Mouse (Mus musculus) left cerebral cortex, postnatal 10 days (tissue): Measurements from ENCODE around the gene Gm17622. TPM values are rescaled to one million over a fixed set of nuclear protein-coding genes. Genes with fewer than 3 reads are reported as not detected.

Source experiments
- DNase-seq, 2 experiments: peaks; one replicate each; pipeline ENCODE4 v3.0.0; 2021 to 2022; ENCODE audit warnings: low spot score in 2 of 2, mixed read lengths in 1 of 2; ENCODE audit errors: extremely low spot score in 1 of 2
- intact Hi-C: fragments of 180-260 bp; cut with DNase I; formaldehyde crosslinking; loops from one replicate; pipeline ENCODE4 v1.15.1; 2025
- total RNA-seq, 2 experiments: library from RNA; stranded (reverse); gene quantifications; 2 replicates each; pipeline ENCODE4 v1.2.3; 2021

Gm17622 gene
- total RNA-seq, result not detected

- intact Hi-C loops, result no loop called here
- no peak for DNase-seq
Measured at GRCm38 (mm10) chr13:96490433-96490832, at the start of gene Gm17622. Gene Gm17622 (plus strand): TSS chr13:96490733.

- intact Hi-C loops, result no loop called here
- DNase-seq, result no peak
Measured at GRCm38 (mm10) chr13:96450205-96450856, 40.2 kb upstream of the Gm17622 start.

GRCm38 (mm10) chr13:96450869-96451268 lies 39.7 kb upstream of the Gm17622 start:
- intact Hi-C loops, result no loop called here

GRCm38 (mm10) chr13:96451386-96452140 lies 39.0 kb upstream of the Gm17622 start:
- intact Hi-C loops, result no loop called here
- DNase-seq, result no peak

More at GRCm38 (mm10) chr13:96450869-96451268, 39.7 kb upstream of the Gm17622 start:
- DNase-seq, result no peak

GRCm38 (mm10) chr13:96452621-96453020 lies 37.9 kb upstream of the Gm17622 start:
- no peak for DNase-seq
- intact Hi-C loops, result no loop called here

- peak in 1 of 2 experiments; percentile 52 for DNase-seq
- intact Hi-C loops, result no loop called here
Measured at GRCm38 (mm10) chr13:96454288-96454687, 36.2 kb upstream of the Gm17622 start.

GRCm38 (mm10) chr13:96457566-96457965 lies 33.0 kb upstream of the Gm17622 start:
- intact Hi-C loops, result no loop called here
- no peak for DNase-seq

GRCm38 (mm10) chr13:96458018-96458417 lies 32.5 kb upstream of the Gm17622 start:
- DNase-seq, result no peak
- intact Hi-C loops, result no loop called here

- no peak for DNase-seq
- intact Hi-C loops, result no loop called here
Measured at GRCm38 (mm10) chr13:96458606-96459005, 31.9 kb upstream of the Gm17622 start.

GRCm38 (mm10) chr13:96462644-96463043 lies 27.9 kb upstream of the Gm17622 start:
- DNase-seq, result no peak
- intact Hi-C loops, result no loop called here

- DNase-seq, result no peak
- intact Hi-C loops, result no loop called here
Measured at GRCm38 (mm10) chr13:96465315-96465714, 25.2 kb upstream of the Gm17622 start.

- no peak for DNase-seq
- intact Hi-C loops, result no loop called here
Measured at GRCm38 (mm10) chr13:96468678-96469077, 21.9 kb upstream of the Gm17622 start.

GRCm38 (mm10) chr13:96470556-96470955 lies 20.0 kb upstream of the Gm17622 start:
- DNase-seq, result no peak
- intact Hi-C loops, result no loop called here

- no peak for DNase-seq
- intact Hi-C loops, result no loop called here
Measured at GRCm38 (mm10) chr13:96470957-96471356, 19.6 kb upstream of the Gm17622 start, which contains the start of gene Ankdd1b. Gene Ankdd1b (minus strand): TSS chr13:96471198.

GRCm38 (mm10) chr13:96477226-96477625 lies 13.3 kb upstream of the Gm17622 start:
- intact Hi-C loops, result no loop called here
- no peak for DNase-seq

GRCm38 (mm10) chr13:96478991-96479390 lies 11.5 kb upstream of the Gm17622 start:
- DNase-seq, result no peak
- intact Hi-C loops, result no loop called here

GRCm38 (mm10) chr13:96487230-96487629 lies 3.3 kb upstream of the Gm17622 start:
- DNase-seq, result no peak

GRCm38 (mm10) chr13:96487968-96488367 lies 2.6 kb upstream of the Gm17622 start:
- no peak for DNase-seq
- intact Hi-C loops, result no loop called here

More at GRCm38 (mm10) chr13:96487230-96487629, 3.3 kb upstream of the Gm17622 start:
- intact Hi-C loops, result no loop called here

- no peak for DNase-seq
- intact Hi-C loops, result no loop called here
Measured at GRCm38 (mm10) chr13:96496630-96497029, 6.1 kb downstream of the Gm17622 start.

- no peak for DNase-seq
- intact Hi-C loops, result no loop called here
Measured at GRCm38 (mm10) chr13:96499891-96500290, 9.4 kb downstream of the Gm17622 start.
